Mouse (Mus musculus) embryonic fibroblast, embryonic 13.5 days (primary cell): Measurements from ENCODE around the gene Thegl.

Experiments used
- CTCF ChIP-seq: IDR thresholded peaks from 2 replicates; pipeline ENCODE4 v1.5.1; 2011; ENCODE audit warnings: mild to moderate bottlenecking, control low read depth, low read length, moderate library complexity, borderline replicate concordance; ENCODE audit not compliant: insufficient read depth
- POLR2A ChIP-seq: IDR thresholded peaks from 2 replicates; pipeline ENCODE4 v1.6.1; 2011; ENCODE audit warnings: low read depth, mild to moderate bottlenecking, control low read depth, low read length, moderate library complexity

DNA sequence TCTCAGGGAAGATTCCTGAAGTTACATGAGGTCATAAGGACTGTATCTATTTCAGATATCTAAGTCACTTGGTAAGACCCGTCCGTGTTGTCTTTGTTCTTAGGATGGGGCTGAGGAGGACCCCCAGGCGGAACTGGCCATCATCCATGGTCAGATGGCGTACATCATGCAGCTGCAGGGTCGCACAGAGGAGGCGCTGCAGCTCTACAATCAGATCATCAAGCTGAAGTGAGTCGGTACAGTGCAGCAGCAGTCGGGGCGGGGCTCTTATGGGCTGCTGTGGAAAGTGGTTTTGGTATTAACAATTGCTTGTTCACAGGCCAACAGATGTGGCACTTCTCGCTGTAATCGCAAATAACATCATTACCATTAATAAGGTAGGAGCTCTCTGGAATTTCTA, 31.8 kb upstream of the Thegl start:
- TF ChIP-seq CTCF: no peak
- TF ChIP-seq POLR2A: no peak
